Mouse (Mus musculus) erythroid progenitor cell, adult 5-6 weeks (primary cell): Measurements from ENCODE around the gene Rps13. TPM values are rescaled to one million over a fixed set of nuclear protein-coding genes. Genes with fewer than 3 reads are reported as not detected.
"Not testable (repeated sequence)": the region's sequence is repeated elsewhere in the genome, so short reads cannot be mapped to it uniquely, and the experiment has no call there.

ENCODE experiments used
- ATAC-seq: replicated peaks from 2 replicates; pipeline ENCODE4 v1.8.0; 2016; ENCODE audit warnings: moderate number of reproducible peaks, mild to moderate bottlenecking, moderate TSS enrichment, inconsistent platforms; ENCODE audit not compliant: poor library complexity, low FRiP score, severe bottlenecking
- total RNA-seq, 2 experiments: library from RNA; stranded (forward) in 1 of 2; stranded (reverse) in 1 of 2; fragments of 150-400 nt in 1 of 2; fragments of 186-747, 209-891 nt in 1 of 2; gene quantifications; 2 replicates each; pipeline versions ENCODE4 v1.2.3 to v1.2.4; 2015 to 2017; ENCODE audit warnings: low replicate concordance in 2 of 2

Rps13 gene
- total RNA-seq (2015; ENCODE audit: low replicate concordance) (417 TPM in 2 replicates), total RNA-seq (2017; ENCODE audit: low replicate concordance) (315 and 593 TPM in 2 replicates)

- ATAC-seq: peak; percentile 98
Observed at GRCm38 (mm10) chr7:116333713-116334668, at the start of gene Rps13. Rps13 (minus strand) TSS chr7:116334195.

GRCm38 (mm10) chr7:116379181-116379580 lies 45.2 kb upstream of the Rps13 start:
- ATAC-seq: not testable (repeated sequence)

GRCm38 (mm10) chr7:116374284-116374683 lies 40.3 kb upstream of the Rps13 start:
- no peak for ATAC-seq

- peak; percentile 43; the same call in 1 of the 2 replicates for ATAC-seq
Observed at GRCm38 (mm10) chr7:116336226-116336625, 2.2 kb upstream of the Rps13 start.

- ATAC-seq: no peak
Observed at GRCm38 (mm10) chr7:116335133-116335532, 1.1 kb upstream of the Rps13 start.

GRCm38 (mm10) chr7:116334669-116335038 lies 659 bp upstream of the Rps13 start:
- no peak for ATAC-seq

- no peak for ATAC-seq
Observed at GRCm38 (mm10) chr7:116331246-116331645, 2.7 kb downstream of the Rps13 start.

GRCm38 (mm10) chr7:116329858-116330257 lies 4.1 kb downstream of the Rps13 start:
- no peak for ATAC-seq

GRCm38 (mm10) chr7:116328777-116329176 lies 5.2 kb downstream of the Rps13 start:
- ATAC-seq: no peak

- no peak for ATAC-seq
Observed at GRCm38 (mm10) chr7:116327901-116328300, 6.1 kb downstream of the Rps13 start.

- ATAC-seq: no peak
Observed at GRCm38 (mm10) chr7:116323331-116323964, 10.5 kb downstream of the Rps13 start.

GRCm38 (mm10) chr7:116309456-116309855 lies 24.5 kb downstream of the Rps13 start:
- ATAC-seq: no peak

- no peak for ATAC-seq
Observed at GRCm38 (mm10) chr7:116308632-116308991, 25.4 kb downstream of the Rps13 start.

- no peak for ATAC-seq
Observed at GRCm38 (mm10) chr7:116307871-116308631, 25.9 kb downstream of the Rps13 start, which contains the start of gene Plekha7. Plekha7 (minus strand) TSS chr7:116308376.

- ATAC-seq: peak; percentile 39; the same call in 1 of the 2 replicates
Observed at GRCm38 (mm10) chr7:116307099-116307870, 26.7 kb downstream of the Rps13 start.

- no peak for ATAC-seq
Observed at GRCm38 (mm10) chr7:116306601-116307000, 27.4 kb downstream of the Rps13 start.

- no peak for ATAC-seq
Observed at GRCm38 (mm10) chr7:116301661-116302311, 32.2 kb downstream of the Rps13 start.

GRCm38 (mm10) chr7:116301144-116301543 lies 32.9 kb downstream of the Rps13 start:
- no peak for ATAC-seq

GRCm38 (mm10) chr7:116298851-116299250 lies 35.1 kb downstream of the Rps13 start:
- no peak for ATAC-seq
